Mouse (Mus musculus) lung, postnatal 14 days (tissue): ENCODE results near the gene Aipl1.

Experiments
- DNase-seq: peaks from one replicate; pipeline ENCODE4 v3.0.0; 2021

Aipl1 gene

DNA sequence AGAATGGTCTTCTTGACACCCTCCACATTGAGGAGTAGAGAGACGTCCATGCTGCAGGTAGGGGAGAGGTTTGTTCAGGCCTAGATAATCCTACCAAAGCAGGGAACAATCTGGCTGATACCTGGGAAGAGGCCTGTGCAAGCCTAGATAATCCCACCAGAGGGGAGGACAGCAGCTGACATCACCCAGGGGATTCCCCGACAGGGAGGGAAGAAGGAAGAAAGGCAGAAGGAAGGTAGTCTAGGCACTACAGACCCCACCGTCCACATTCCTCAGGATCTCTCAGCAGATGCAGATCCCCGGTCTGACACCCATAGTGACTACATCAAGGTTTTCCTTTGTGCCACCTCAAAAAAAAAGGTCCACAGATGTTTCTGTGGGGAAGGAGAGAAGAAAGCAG is at the start of gene Aipl1:
Gene Aipl1 (minus strand): TSS at position 101 of the 400 bp plus-strand sequence.
- DNase-seq: no peak

DNA sequence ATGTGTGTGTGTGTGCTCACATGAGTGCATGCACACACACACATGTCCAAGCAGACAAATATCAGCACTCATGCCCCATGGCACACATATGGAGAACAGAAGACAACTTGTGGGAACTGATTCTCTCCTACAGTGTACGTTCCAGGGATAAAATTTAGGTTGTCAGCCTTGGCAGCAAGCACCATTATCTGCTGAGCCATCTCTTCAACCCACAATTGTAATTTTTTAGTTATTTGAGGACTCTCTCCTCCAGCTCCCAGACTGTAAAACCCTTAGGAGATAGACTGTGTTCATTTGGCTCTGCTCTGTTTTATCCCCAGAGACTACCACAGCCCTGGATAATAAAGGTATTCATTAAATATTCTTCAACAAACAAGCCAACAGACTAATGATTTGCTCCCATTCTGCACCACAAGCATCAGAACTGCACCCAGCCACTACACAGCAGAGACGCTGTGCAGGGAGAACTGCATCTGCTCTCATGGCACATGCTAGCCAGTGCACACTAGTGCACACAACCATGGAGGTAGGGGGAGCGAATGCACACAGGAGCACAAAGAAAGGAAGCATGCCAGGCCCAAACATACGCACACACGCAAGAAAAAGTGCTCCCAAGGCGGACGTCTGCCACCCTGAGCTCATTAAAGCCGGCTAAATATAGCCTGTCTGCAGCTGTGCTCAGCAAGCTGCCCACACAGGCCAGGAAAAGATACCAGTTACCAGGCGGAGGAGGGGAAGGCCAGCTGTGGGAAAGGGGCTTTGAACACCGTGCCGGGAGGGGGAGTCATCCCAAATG is 49.1 kb upstream of the Aipl1 start:
- DNase-seq: no peak

DNA sequence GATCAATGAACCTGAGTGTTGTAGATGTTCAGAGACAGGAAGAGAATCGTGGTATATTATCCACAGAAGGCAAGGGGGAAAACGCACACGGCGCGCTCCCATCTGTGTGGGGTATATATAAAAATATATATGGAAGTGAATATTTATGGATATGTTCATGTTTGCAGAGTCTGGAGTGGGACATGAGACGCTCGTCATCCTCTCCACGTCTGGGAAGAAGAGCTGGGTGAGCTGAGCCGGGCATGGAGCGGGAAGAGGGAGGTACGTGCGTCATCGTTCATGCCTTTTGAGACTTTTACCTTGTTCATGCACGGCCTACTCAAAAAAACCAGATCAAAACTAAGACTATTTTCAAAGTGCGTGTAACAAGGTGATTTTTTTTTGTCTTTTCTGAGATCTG is 47.0 kb upstream of the Aipl1 start:
- DNase-seq: no peak

DNA sequence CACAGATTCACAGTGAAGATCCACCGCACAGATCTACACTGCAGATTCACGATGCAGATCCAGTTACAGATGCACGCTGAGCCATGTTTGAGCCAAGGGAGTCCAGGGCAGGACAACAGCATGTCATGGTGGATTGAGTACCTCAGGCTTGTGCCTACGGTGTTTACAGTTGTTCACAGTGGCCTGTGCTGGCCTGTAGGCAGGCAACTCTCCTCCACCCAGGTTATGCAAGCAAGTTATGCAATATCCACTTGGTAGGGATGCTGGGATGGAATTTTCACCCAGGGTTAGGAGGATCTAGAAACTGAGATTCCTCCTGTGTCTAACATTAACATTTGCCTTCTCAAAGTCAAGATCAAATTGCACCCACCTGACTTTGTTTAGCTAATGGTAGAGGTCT is 45.3 kb upstream of the Aipl1 start:
- DNase-seq: no peak

DNA sequence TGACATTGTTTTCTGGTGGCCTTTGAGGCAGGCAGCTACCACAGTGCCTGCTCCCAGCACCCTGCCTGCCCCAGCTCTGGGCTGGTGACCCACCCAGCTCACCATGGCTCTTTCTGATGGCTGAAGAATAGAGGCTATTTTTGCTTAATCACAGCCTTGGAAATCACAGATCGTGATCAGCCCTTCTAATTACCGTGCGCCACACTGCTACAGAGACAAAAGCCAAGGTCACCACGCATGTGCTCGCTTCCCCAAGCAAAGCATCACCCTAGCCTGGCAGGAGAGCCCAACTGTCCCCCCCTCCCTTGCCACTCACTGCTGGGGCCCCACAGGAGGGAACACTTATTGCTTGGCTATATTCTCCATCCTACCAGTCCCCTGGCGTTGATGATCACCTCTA is 43.2 kb upstream of the Aipl1 start:
- DNase-seq: no peak

DNA sequence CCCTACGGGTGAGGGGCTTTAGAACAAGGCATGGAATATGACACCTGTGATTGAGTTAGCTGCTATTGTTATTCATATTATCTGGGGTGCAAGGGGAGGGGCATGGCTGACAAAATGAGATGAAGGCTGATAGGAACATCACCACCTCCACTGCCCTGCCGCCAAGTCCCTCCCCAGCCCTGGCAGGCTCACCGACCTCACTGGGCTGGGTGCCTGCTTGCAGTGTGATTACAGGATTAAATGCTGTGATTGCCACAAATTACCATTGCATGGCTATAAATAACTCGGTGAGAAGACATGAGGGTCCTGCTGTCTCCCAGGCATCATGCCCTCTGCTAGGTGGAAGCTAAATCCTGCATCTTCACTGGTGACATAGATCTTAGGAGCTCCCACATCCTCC is 41.3 kb upstream of the Aipl1 start:
- DNase-seq: no peak

DNA sequence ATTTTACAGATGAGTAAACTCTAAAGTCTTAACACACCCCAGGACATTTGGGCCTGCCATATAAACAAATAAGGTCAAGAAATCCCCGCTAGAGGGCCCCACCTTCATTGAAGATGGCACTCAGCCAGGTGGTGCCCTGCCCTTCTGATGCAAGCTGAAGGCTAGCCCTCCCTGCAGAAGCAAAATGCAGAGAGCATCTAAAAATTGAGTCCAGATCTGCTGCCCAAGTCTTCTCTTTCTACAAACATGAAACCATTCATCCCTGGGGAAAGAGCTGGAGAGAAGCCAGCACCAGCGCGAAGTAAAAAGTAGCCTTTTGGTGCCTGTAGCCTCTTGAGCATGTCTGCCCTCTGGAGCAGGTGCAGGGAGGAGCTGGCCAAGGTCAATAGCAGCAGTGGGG is 40.7 kb upstream of the Aipl1 start:
- DNase-seq: no peak

DNA sequence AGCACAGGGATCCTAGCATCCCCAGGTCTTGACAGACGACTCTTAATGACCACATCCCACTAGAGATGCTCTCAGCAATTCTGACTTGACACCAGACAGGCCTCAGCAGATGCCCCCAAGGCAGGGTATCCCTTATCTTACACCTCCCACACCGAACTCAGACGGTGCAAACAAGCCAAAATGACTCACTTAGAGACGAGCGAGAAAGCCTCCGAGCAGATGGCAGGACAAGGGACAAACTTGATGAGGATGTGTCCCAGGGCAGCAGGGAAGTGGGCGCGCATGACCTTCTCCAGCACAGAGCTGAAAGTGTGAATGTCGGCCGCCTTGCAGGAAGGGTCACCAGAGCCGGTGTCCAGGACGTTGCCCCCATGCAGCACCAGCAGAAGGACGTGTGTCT is 36.9 kb upstream of the Aipl1 start:
- DNase-seq: no peak

DNA sequence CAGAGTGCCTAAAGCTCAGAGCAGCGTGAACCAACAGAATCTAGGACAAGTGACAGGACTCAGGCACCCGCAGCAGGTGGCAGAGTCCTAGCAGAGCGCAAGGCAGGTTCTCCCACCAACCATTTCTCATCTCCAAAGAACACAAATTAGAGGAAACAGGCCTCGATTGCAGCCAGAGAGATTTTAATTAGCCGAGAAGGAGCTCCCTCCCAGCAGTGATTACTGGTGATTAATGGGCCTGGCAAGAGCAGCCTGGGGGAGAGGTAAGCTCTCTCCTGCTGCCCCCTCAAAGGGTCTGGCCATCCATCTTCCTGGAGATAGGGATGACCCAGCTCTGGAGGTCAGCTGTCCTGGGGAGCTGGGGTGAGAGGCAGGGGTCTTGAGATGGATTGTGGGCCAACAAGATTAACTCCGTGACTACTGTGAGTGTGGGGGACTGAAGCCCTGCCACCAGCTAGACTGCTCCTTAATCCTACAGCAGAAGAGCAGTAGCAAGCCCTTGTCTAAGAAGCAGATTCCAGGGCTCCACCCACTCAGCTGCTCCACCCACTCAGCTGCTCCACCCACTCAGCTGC is 35.1 kb upstream of the Aipl1 start:
- DNase-seq: no peak

DNA sequence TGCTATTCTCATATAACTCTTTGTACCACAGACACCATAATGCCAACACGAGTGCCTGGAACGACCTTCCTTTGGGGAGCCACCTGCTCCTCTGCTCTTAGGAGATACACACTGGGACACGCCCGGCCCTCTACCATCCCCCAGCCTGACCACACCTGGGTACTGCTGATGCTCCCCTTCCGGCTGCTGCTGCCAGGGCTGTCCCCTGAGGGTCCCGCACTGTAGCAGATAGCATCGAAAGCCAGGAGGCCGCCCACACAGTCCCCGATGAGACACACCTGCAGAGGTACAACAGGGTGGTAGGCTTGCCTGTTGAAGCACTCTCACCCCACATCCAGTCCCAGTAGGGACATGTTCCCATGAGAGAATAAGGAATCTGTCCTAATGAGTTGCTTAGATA is 33.4 kb upstream of the Aipl1 start:
- no peak for DNase-seq

DNA sequence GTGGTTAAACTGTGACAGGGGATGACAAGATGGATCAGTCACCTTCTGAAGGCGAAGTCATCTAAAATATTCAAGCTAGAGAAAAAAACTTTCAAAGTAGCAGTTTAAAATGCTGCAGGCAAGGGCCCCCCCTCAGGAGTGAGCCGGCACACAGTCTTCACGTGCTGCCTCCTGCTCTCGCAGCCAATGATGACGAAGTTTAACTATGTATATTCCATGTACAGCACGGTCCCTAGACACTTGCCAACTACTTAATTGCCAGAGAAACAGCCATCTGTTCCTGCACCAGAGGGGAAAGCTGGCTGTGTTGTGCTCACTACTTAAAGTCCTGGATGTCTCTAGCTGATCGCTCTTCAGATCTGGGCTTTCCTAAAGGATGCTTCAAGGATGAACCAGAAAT is 30.7 kb upstream of the Aipl1 start:
- no peak for DNase-seq

DNA sequence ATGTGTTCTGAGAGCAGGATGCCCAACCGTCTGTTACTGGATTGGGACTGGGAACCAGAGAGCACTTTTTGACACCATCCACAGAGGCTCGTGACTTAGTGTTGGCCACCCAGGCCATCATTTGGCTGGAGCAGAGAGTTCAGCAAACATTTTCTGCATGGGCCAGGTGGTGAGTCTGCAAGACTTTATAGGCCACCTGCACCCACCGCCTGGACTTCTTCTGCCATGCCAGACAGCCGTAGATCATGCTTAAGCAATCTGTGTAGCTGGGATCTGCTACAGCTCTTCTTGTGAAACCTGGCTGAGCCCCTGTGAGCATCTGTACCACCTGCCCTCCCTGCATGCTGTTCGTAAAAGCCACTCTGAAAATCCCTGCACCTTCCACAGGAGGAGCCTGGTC is 30.0 kb upstream of the Aipl1 start:
- DNase-seq: no peak

DNA sequence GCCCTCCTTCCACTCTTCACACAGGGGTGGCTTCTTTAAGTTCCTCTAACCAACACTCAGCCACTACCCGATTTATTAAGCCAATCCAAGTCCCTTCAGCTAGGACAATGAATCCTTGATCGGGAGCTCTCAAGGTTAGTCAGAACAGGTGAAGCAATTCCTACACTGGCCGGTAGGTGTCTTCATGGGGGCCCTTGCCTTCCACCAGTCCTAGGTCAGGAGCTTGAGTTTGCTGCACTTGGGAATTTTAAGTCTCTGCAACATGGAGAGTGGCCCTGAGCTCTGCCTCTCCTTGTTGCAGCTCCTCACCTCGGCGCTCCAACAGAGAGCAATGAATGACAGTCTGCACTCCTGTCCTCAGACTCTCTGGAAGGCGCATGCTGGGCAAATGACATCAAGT is 29.0 kb upstream of the Aipl1 start:
- DNase-seq: peak; percentile 62

DNA sequence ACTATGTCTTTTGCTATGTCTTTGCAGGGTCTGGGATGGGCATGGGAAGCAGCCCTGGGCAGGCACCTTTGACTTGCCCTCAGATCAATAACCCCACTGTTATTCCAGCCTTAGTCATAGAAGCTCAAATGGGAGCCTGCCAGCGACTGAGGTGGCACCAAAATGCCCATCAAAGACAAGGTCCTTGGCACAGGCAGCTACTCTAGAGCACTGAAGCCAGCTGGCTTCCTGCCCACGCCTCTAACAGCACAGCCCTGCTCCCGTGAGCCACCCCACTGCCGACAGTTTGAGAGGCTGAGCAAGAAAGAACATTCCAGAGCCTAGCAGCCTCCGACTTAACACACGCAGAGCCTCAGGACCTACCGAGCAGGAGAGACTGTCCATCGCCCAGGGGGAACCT is 27.8 kb upstream of the Aipl1 start:
- DNase-seq: peak; percentile 45

DNA sequence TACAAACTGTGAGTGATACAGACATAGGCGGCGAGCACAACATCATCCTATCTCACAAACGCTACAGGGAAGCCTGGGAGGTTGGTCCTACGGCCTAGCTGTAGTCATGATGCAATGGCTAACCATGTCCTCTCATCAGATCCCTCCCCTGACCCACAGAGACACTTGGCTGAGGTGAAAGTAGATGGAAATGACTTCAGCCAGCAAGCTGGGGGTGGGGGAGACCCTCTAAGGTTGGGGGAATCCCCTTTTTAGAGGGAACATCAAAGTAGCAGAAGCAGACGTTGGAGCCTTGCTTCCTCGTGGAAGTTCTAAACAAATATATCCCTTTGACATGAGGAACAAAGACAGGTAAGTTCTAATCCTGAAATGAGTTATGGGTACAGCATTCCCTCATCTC is 27.1 kb upstream of the Aipl1 start:
- no peak for DNase-seq

DNA sequence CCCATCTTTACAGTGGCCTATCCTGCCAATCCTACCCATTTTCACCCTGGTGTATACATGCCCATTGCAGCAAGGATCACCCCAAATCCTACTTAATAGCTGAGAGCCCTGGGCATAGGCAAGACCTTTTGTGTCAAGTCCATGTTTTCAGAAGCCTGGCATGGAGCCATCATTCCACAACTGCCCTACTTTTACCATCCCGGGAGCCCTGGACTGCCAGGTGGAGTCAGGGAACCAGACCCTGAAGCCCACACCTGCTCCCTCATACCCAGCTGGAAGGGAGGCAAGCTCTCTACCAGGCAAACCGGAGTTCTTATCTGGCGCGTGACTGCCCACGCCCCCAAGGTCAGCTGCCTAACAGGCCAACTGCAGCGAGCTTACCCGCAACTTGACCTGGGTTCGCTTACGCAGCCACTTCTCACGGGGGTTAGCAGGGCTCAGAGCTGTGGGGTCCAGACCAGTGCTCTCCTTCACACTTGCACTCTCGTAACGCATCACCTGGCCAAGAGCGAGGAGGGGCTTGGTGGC is 23.8 kb upstream of the Aipl1 start:
- no peak for DNase-seq

DNA sequence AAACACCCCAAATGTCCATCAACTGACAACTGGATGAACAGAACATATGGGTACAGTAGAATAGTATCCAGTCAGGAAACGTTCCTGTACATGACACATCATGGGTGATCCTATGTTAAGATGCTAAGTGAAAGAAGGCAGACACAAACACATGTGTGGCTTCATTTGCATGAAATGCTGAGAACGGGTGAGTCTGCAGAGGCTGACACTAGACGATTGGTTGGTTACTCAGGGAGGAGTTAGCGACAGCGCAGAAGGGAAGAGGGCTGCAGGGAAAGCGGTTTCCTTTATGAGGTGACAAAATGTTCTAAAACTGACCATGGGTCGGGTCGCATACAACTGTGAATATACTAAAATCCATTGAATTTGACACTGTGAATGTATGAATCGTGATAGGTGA is 23.1 kb upstream of the Aipl1 start:
- no peak for DNase-seq

DNA sequence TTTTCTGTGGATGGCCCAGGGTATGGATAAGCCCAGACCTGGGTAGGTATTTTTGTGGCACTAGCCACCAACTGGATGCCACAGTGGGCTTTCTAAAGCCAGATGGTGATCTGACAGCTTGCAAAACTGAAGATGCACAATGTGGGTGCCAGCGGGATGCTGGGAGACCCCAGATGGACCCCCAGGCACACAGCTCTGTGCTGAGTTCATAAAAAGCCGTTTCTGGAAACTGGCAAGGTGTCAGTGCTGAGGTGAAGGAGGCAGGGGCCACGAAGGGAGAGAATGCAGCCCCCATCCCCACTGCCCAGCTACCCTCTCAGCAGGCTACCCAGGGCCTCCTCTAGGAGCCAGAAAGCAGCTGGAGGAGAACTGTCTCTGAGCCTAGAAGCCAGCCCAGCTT is 19.9 kb upstream of the Aipl1 start:
- DNase-seq: no peak

DNA sequence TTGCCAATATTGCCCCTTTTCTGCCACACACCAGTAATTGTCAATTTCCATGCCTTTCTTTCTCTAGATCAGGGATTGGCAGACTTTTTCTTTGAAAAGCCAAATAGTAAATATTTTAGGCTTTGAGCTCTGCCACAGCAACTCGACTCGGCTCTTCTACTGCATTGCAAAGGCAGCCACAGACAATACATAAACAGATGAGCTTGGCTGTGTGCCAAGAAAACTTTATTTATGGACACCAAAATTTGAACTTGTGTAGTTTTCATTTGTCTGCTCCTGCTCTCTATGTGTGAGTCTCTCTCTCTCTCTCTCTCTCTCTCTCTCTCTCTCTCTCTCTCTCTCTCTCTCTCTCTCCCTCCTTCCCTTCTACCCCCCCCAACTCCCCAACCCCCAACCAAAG is 17.9 kb upstream of the Aipl1 start:
- no peak for DNase-seq

DNA sequence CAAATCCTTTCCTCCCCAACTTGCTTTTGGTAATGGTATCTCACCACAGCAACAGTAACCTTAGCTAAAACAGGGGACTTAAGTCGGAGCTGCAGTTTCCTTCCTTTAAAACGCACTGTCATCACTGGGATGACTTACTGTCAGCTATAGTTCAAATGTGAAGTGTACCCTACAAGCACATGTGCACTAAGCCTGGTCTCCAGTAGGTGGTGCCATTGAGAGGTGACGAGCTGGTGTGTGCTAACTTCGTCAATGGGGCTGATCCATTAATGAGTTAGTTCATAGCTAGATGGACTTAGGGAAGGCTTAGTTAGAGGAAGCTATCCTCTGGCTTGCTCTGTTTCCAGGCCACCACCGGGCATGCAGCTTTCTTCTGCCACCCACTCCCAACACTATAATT is 15.3 kb upstream of the Aipl1 start:
- peak; percentile 83 for DNase-seq

DNA sequence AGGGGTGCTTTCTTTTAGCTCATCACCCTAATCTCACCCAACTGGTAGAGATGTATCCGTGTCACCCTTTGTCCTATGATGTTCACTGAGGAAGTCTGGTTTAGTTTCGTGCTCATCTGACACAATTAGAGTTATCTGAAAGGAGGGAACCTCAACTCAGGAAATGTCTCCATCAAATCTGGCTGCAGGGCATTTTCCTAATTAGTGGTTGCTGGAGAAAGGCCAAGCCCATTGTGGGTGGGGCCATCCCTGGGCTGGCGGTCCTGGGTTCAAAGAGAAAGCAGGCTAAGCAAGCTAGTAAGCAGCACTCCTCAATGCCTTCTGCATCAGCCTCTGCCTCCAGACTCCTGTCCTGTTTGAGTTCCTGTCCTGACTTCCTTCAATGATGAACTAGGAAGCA is 14.9 kb upstream of the Aipl1 start:
- no peak for DNase-seq

DNA sequence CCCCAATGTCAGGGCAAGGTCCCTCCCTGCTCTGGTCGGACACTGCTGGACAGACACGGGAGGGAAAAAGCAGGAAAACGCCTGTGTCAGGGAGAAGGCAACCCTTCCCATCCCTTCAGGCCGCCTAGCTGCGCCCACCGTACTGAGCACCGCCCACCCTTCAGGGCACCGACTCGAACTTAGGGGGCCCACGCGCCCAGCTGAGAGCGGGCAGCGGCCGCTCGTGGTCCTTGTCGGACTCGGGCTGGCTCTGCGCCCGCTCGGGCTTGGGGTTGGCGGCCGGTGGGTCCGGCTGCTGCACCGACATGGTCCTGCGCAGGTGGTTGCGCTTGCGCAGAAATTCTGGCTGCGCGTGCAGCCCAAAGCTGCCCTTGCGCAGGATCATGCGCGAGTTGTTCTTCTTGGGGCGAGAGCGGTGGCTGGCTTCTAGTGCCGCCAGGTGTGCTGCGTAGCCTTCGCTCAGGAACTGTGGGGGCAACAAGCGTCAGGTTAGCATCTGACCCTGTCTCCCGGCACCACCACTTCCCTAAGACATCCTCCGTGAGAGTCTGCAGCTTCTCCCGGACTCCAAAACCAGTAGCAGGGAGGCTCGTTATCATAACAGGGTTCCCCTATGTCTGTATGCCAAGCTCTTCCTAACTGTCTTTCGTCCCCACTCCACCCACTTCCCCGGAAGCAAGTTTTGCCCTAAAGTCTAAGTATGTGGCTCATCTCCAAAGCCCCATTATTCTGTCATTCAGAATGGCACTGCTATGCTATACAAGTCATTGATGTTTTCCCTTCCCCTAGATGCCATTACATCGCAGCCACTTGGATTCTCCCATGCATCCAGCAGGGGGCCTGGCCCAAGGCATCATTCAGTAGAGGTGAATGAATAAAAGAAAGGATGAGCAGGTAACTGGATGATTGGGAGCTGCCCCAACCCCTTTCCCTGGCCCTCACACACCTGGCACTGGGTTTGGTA is 13.9 kb upstream of the Aipl1 start:
- no peak for DNase-seq

DNA sequence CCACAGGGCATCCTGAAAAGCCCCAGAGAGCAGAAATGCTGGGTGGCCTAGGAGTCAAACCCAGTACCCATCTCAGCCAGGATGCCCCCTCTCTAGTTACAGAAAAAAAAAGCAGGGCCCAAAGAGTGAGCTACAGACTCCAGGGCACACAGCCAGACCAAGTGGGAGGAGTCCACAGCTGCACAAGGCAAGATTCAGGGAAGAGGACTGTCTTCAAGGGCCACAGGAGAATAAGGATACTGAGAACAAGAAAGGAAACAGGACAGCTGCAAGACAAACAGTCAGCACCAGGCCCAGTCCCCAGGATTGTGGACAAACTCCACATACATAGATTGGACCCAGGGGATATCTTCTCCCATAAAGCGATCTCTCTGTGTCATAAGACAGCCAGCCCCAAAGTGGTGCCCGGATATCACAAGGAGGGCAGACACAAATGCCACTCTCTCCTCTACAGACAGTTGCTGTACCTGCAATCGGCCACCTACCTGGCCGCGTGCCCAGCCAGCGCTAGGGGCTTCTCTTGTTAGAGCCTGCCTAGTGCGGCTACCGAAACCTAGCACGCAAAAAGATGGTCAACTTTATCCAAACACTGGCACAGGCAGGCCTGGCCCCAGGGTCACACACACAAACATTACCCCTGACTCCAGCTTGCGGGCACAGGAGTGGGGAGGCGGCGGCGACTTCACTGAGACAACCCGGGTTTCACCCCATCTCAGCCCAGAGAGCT is 13.0 kb upstream of the Aipl1 start:
- no peak for DNase-seq
